Mouse (Mus musculus): ENCODE measurements around the gene Zfp758. TPM values are rescaled to one million over a fixed set of nuclear protein-coding genes. Genes with fewer than 3 reads are reported as not detected.

The Zfp758 gene
- 6.6 and 7.4 TPM in 2 replicates for polyA plus RNA-seq (2015; fragmentation: Nextera tagmentation; extraction: Ambion mirVana)

GRCm38 (mm10) chr17:22361101-22361781 is at the start of gene Zfp758, which contains the start of gene Zfp944:
TSS of gene Zfp758 (plus strand) at chr17:22361453.
TSS of gene Zfp944 (minus strand) at chr17:22361400.

GRCm38 (mm10) chr17:22314730-22315226 is 46.5 kb upstream of the Zfp758 start, which contains the start of gene CT030661.1:
TSS of gene CT030661.1 (minus strand) at chr17:22314837.

GRCm38 (mm10) chr17:22423952-22424617 is 62.8 kb downstream of the Zfp758 start, which contains the start of gene Zfp946:
TSS of gene Zfp946 (plus strand) at chr17:22424222.

Other genes starting within 250 kb of the Zfp758 start
- gene Zfp947, start 195.3 kb upstream of the Zfp758 start, polyA plus RNA-seq (2015; fragmentation: Nextera tagmentation; extraction: Ambion mirVana), result 0.95 and 1.4 TPM in 2 replicates
- 1.2 and 1.4 TPM in 2 replicates for gene Zfp994, start 135.8 kb upstream of the Zfp758 start, polyA plus RNA-seq (2015; fragmentation: Nextera tagmentation; extraction: Ambion mirVana)
- 5.4 and 5.7 TPM in 2 replicates for gene CT030661.1, start 46.6 kb upstream of the Zfp758 start, polyA plus RNA-seq (2015; fragmentation: Nextera tagmentation; extraction: Ambion mirVana)
- 6.8 TPM in 2 replicates for gene Zfp944, start 53 bp upstream of the Zfp758 start, polyA plus RNA-seq (2015; fragmentation: Nextera tagmentation; extraction: Ambion mirVana)
- gene Zfp946, start 62.8 kb downstream of the Zfp758 start, polyA plus RNA-seq (2015; fragmentation: Nextera tagmentation; extraction: Ambion mirVana), result 4.7 and 4.8 TPM in 2 replicates
- not detected in 2 replicates for gene Vmn2r111, start 212.0 kb downstream of the Zfp758 start, polyA plus RNA-seq (2015; fragmentation: Nextera tagmentation; extraction: Ambion mirVana)
- gene Vmn2r112, start 239.5 kb downstream of the Zfp758 start, polyA plus RNA-seq (2015; fragmentation: Nextera tagmentation; extraction: Ambion mirVana), result not detected in 2 replicates

Data from skeletal muscle tissue, postnatal 0 days (tissue).